28 mouse cellular contexts compared by ENCODE assay signal in genomic region chr12:98189096-98189495, GRCm38 (mm10).
A peak's percentile ranks its signal among the peaks of the same experiment; 100 is the strongest.
DNase-seq lines count a peak whose midpoint lies in the region; ATAC-seq and TF ChIP-seq lines count a peak whose summit lies in the region.
"Had no signal": no experiment of that assay in that cellular context is flagged by ENCODE, and none has a peak within 500 bp of the region (broad histone marks: within the 10 kb centered on the region; RNA-seq: fewer than 3 reads in every experiment).

No protein-coding gene starts in this region.

- no peak overlapping the region for H3K4me3 ChIP-seq in forebrain, embryonic 13.5 days
- no peak overlapping the region for H3K4me3 ChIP-seq in forebrain, embryonic 16.5 days (replicated peaks; ENCODE audit: low read length)
- H3K4me3 ChIP-seq in hindbrain, postnatal 0 days (ENCODE audit: low read length): no peak overlapping the region
- no peak overlapping the region for H3K4me3 ChIP-seq in hindbrain, embryonic 11.5 days (ENCODE audit: low read depth, low read length)
- no peak overlapping the region for H3K4me3 ChIP-seq in lung, adult 2 months (replicated peaks; ENCODE audit: extremely low read depth, low read depth, low read length)
- H3K4me3 ChIP-seq: embryonic facial prominence, embryonic 10.5 days; embryonic facial prominence, embryonic 15.5 days; heart, embryonic 13.5 days; limb, embryonic 10.5 days; limb, embryonic 15.5 days; liver, embryonic 13.5 days; neural tube, embryonic 13.5 days had no signal

- 84% methylated on average over 9 of the region's 9 CpGs for WGBS in forebrain, embryonic 13.5 days
- WGBS in forebrain, embryonic 16.5 days: 69% methylated on average over 9 of the region's 9 CpGs
- WGBS in hindbrain, postnatal 0 days: 64% methylated on average over 9 of the region's 9 CpGs
- WGBS in hindbrain, embryonic 11.5 days: 82% methylated on average over 9 of the region's 9 CpGs
- WGBS in lung, adult 2 months: 72% methylated on average over 9 of the region's 9 CpGs

- no peak for TF ChIP-seq CTCF in hindbrain, postnatal 0 days (IDR thresholded peaks at IDR 0.05; ENCODE audit: low read depth)
- no peak for TF ChIP-seq CTCF in brain, embryonic 14.5 days (IDR thresholded peaks at IDR 0.05; ENCODE audit: borderline replicate concordance, extremely low read depth, insufficient read depth, insufficient read length)
- TF ChIP-seq CTCF in lung, adult 2 months (IDR thresholded peaks at IDR 0.05; ENCODE audit: insufficient read depth, low read length): no peak

- H3K4me1 ChIP-seq in forebrain, embryonic 13.5 days: no peaks in the 10 kb centered on the region
- H3K4me1 ChIP-seq in forebrain, embryonic 16.5 days (replicated peaks; ENCODE audit: control insufficient read depth, insufficient read depth, low read length): no peaks in the 10 kb centered on the region
- no peaks in the 10 kb centered on the region for H3K4me1 ChIP-seq in hindbrain, postnatal 0 days (ENCODE audit: insufficient read depth, low read length)
- H3K4me1 ChIP-seq in hindbrain, embryonic 11.5 days (replicated peaks; ENCODE audit: control insufficient read depth, insufficient read depth, low read length): no peaks in the 10 kb centered on the region
- H3K4me1 ChIP-seq in lung, adult 2 months (ENCODE audit: control insufficient read depth, insufficient read depth, low read length): no peaks in the 10 kb centered on the region
- H3K4me1 ChIP-seq: embryonic facial prominence, embryonic 10.5 days; embryonic facial prominence, embryonic 15.5 days; heart, embryonic 13.5 days; limb, embryonic 10.5 days; limb, embryonic 15.5 days; liver, embryonic 13.5 days; neural tube, embryonic 13.5 days had no signal

- DNase-seq in hindbrain, postnatal 0 days (ENCODE audit: low spot score): peak; percentile 33
- DNase-seq in hindbrain, embryonic 11.5 days (ENCODE audit: low spot score): no peak
- peak; percentile 59 for DNase-seq in brain, adult 2 months (ENCODE audit: low read depth, low spot score)
- peak; percentile 37 for DNase-seq in brain, embryonic 14.5 days (ENCODE audit: low read depth)
- no peak for DNase-seq in lung, adult 2 months
- DNase-seq: adrenal gland, postnatal 25 days; B cell, adult 2 months; gastrocnemius, postnatal 10 days; heart, postnatal 10 days; kidney, adult 11 months; kidney, postnatal 14 days; liver, embryonic 13.5 days; lung, adult 18-20 months; lung, postnatal 10 days; right cerebral cortex, postnatal 4 days; thymus, adult 18-20 months; thymus, postnatal 4 days had no signal

- no peak overlapping the region for H3K9ac ChIP-seq in forebrain, embryonic 13.5 days
- H3K9ac ChIP-seq in forebrain, embryonic 16.5 days (replicated peaks; ENCODE audit: low read depth, low read length): no peak overlapping the region
- H3K9ac ChIP-seq in hindbrain, postnatal 0 days (replicated peaks; ENCODE audit: low read length): no peak overlapping the region
- H3K9ac ChIP-seq in hindbrain, embryonic 11.5 days (ENCODE audit: low read depth, low read length): no peak overlapping the region
- H3K9ac ChIP-seq: embryonic facial prominence, embryonic 15.5 days; heart, embryonic 13.5 days; limb, embryonic 15.5 days; liver, embryonic 13.5 days; neural tube, embryonic 13.5 days had no signal

- H3K36me3 ChIP-seq in forebrain, embryonic 13.5 days (ENCODE audit: poor library complexity, severe bottlenecking): no peaks in the 10 kb centered on the region
- no peaks in the 10 kb centered on the region for H3K36me3 ChIP-seq in forebrain, embryonic 16.5 days (ENCODE audit: control insufficient read depth, insufficient read depth)
- no peaks in the 10 kb centered on the region for H3K36me3 ChIP-seq in hindbrain, postnatal 0 days (ENCODE audit: insufficient read depth, low read length)
- H3K36me3 ChIP-seq in hindbrain, embryonic 11.5 days (ENCODE audit: control insufficient read depth, insufficient read depth, low read length): no peaks in the 10 kb centered on the region
- H3K36me3 ChIP-seq: embryonic facial prominence, embryonic 10.5 days; embryonic facial prominence, embryonic 15.5 days; heart, embryonic 13.5 days; limb, embryonic 10.5 days; limb, embryonic 15.5 days; liver, embryonic 13.5 days; neural tube, embryonic 13.5 days had no signal

- no peaks in the 10 kb centered on the region for H3K27me3 ChIP-seq in forebrain, embryonic 13.5 days
- no peaks in the 10 kb centered on the region for H3K27me3 ChIP-seq in forebrain, embryonic 16.5 days (replicated peaks; ENCODE audit: control insufficient read depth, insufficient read depth, low read length)
- H3K27me3 ChIP-seq in hindbrain, postnatal 0 days (ENCODE audit: insufficient read depth, low read length): no peaks in the 10 kb centered on the region
- no peaks in the 10 kb centered on the region for H3K27me3 ChIP-seq in hindbrain, embryonic 11.5 days (ENCODE audit: control insufficient read depth, insufficient read depth, low read length)
- H3K27me3 ChIP-seq: embryonic facial prominence, embryonic 15.5 days; heart, embryonic 13.5 days; liver, embryonic 13.5 days; neural tube, embryonic 13.5 days had no signal

- ATAC-seq in forebrain, embryonic 13.5 days: 0 out of 2 replicates have a peak, but pooled peaks have one; percentile 24
- no peak; the same call in 1 of the 2 replicates for ATAC-seq in forebrain, embryonic 16.5 days
- no peak for ATAC-seq in hindbrain, postnatal 0 days
- ATAC-seq in hindbrain, embryonic 11.5 days (ENCODE audit: low FRiP score): no peak
- ATAC-seq: forebrain, embryonic 14.5 days; inflammation-experienced regulatory T-cells, adult 6 months had no signal

- no peak overlapping the region for H3K27ac ChIP-seq in forebrain, embryonic 13.5 days
- H3K27ac ChIP-seq in forebrain, embryonic 16.5 days (ENCODE audit: low read length): no peak overlapping the region
- H3K27ac ChIP-seq in hindbrain, postnatal 0 days: no peak overlapping the region
- no peak overlapping the region for H3K27ac ChIP-seq in hindbrain, embryonic 11.5 days (ENCODE audit: low read depth, low read length)
- H3K27ac ChIP-seq: embryonic facial prominence, embryonic 10.5 days; embryonic facial prominence, embryonic 15.5 days; heart, embryonic 13.5 days; limb, embryonic 10.5 days; limb, embryonic 15.5 days; liver, embryonic 13.5 days; neural tube, embryonic 13.5 days; stomach, postnatal 0 days had no signal

- H3K9me3 ChIP-seq in forebrain, embryonic 13.5 days (replicated peaks): no peaks in the 10 kb centered on the region
- no peaks in the 10 kb centered on the region for H3K9me3 ChIP-seq in forebrain, embryonic 16.5 days (ENCODE audit: control insufficient read depth, low read length)
- H3K9me3 ChIP-seq in hindbrain, postnatal 0 days (ENCODE audit: low read length): no peaks in the 10 kb centered on the region
- H3K9me3 ChIP-seq in hindbrain, embryonic 11.5 days (ENCODE audit: control insufficient read depth, low read length): no peaks in the 10 kb centered on the region
- H3K9me3 ChIP-seq: embryonic facial prominence, embryonic 10.5 days; embryonic facial prominence, embryonic 15.5 days; heart, embryonic 13.5 days; limb, embryonic 10.5 days; limb, embryonic 15.5 days; liver, embryonic 13.5 days; neural tube, embryonic 13.5 days had no signal

- no peak overlapping the region for H3K4me2 ChIP-seq in forebrain, embryonic 13.5 days
- H3K4me2 ChIP-seq in forebrain, embryonic 16.5 days (ENCODE audit: low read length): no peak overlapping the region
- no peak overlapping the region for H3K4me2 ChIP-seq in hindbrain, postnatal 0 days (ENCODE audit: low read depth, low read length)
- no peak overlapping the region for H3K4me2 ChIP-seq in hindbrain, embryonic 11.5 days (replicated peaks; ENCODE audit: low read depth, low read length)
- H3K4me2 ChIP-seq: embryonic facial prominence, embryonic 15.5 days; heart, embryonic 13.5 days; limb, embryonic 15.5 days; liver, embryonic 13.5 days; neural tube, embryonic 13.5 days had no signal

- TF ChIP-seq POLR2A in brain, embryonic 14.5 days (IDR thresholded peaks at IDR 0.05; ENCODE audit: borderline replicate concordance, extremely low read depth, insufficient read depth, insufficient read length, poor library complexity, severe bottlenecking): no peak
- no peak for TF ChIP-seq POLR2A in lung, adult 2 months (IDR thresholded peaks at IDR 0.05; ENCODE audit: borderline replicate concordance, extremely low read depth, low read depth, low read length)

Comparison
In these comparisons a context has a peak if more than half of its experiments do, and no peak if none do; other contexts are left out.
1. DNase-seq: peak in hindbrain, postnatal 0 days (single experiment), brain, adult 2 months (single experiment) and brain, embryonic 14.5 days (single experiment); none in hindbrain, embryonic 11.5 days (single experiment) and lung, adult 2 months (single experiment).